Mouse (Mus musculus): ENCODE results near the gene Lair1. TPM values are rescaled to one million over a fixed set of nuclear protein-coding genes. Genes with fewer than 3 reads are reported as not detected.

Lair1 gene
- polyA plus RNA-seq (2012; ENCODE audit: low replicate concordance) = 2.1 and 2.5 TPM in 2 replicates

DNA sequence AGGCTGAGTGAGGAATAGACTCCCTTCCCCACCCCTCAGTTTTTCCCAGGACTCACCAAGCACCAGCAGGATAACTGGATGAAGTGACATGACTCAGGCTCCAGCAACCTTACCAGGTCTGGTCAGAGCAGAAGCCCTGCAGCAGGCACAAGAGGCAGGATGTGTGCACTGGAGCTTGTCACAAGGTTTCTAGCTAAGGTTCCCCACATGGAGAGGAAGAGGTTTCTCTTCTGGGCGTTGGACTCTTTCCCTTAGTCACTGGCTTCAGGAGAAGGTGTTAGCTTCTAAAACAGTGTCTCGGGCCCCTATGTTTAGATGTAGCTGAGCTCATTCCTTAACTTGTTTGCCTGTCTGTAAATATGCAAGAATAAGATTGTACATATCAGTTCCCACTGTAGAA lies at the start of gene Lair1:
Gene Lair1 (minus strand): TSS at position 192 of the 400 bp plus-strand sequence.

Other genes starting within 250 kb of the Lair1 start
- gene Gm15448, start 237.5 kb downstream of the Lair1 start, polyA plus RNA-seq (2012; ENCODE audit: low replicate concordance) = 0.24 and 0.38 TPM in 2 replicates
- 2.6 and 2.7 TPM in 2 replicates for gene Pira2, start 218.2 kb downstream of the Lair1 start, polyA plus RNA-seq (2012; ENCODE audit: low replicate concordance)
- 3.0 and 5.9 TPM in 2 replicates for gene Gm14548, start 165.1 kb downstream of the Lair1 start, polyA plus RNA-seq (2012; ENCODE audit: low replicate concordance)
- 3.2 and 5.7 TPM in 2 replicates for gene Lilra6, start 147.7 kb downstream of the Lair1 start, polyA plus RNA-seq (2012; ENCODE audit: low replicate concordance)
- 0.36 and 1.2 TPM in 2 replicates for gene Ttyh1, start 56.2 kb upstream of the Lair1 start, polyA plus RNA-seq (2012; ENCODE audit: low replicate concordance)
- gene Leng8, start 73.8 kb upstream of the Lair1 start, polyA plus RNA-seq (2012; ENCODE audit: low replicate concordance) = 265 and 494 TPM in 2 replicates
- gene Leng9, start 87.2 kb upstream of the Lair1 start, polyA plus RNA-seq (2012; ENCODE audit: low replicate concordance) = 8.1 and 11.7 TPM in 2 replicates
- 3.4 TPM in 2 replicates for gene Cdc42ep5, start 101.7 kb upstream of the Lair1 start, polyA plus RNA-seq (2012; ENCODE audit: low replicate concordance)
- gene Lilra5, start 174.6 kb upstream of the Lair1 start, polyA plus RNA-seq (2012; ENCODE audit: low replicate concordance) = 0.52 and 2.5 TPM in 2 replicates

All from hematopoietic multipotent progenitor cell, adult 10-12 weeks (in vitro differentiated cells).